Mouse (Mus musculus): ENCODE results near the gene Col2a1.

Col2a1 gene

DNA sequence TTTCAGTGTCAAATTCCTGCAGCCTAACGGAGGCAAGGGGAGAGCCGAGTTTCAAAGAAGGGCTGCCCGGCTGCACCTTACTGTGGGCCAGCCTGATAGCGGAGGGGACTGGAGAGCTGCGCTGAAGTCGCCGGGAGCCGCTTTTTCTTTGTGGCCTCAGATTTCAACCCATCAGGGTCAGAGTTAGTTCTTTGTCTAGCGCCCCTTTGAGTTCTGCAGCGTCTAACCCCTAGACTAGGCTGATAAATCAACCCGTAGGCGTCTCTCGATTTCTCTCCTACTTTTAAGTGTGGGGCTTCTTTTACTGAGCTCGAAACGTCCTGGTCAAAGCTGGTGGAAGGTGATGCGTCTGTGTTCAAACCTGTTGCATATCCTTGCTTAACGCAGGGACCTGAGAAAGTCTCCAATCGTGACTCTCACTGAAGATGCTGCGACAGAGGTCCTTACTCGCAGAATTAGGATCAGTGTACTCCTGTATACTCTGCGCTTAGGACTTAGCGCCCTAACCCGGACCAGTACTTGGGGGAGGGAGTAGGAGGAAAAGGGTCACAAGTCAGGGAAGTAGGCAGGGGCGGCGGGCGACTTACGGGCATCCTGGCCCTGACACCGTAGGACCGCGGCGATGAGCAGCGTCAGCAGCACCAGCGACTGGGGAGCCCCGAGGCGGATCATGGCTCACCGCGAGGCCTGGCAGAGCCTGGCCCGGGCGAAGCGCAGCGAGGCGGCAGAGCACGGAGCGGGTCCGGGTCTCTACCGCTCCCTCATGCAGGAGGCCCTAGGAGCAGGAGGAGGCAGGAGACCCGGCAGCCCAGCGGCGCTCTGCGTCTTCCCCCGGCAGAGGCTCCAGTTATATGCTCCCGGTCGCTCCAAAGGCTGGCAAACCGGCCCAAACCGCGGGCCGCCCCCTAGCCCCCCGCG is at the start of gene Col2a1:
TSS of gene Col2a1 (minus strand) at position 874 of the 918 bp plus-strand sequence.
- no peak for DNase-seq (ENCODE audit: low spot score in 2 of 2)

DNA sequence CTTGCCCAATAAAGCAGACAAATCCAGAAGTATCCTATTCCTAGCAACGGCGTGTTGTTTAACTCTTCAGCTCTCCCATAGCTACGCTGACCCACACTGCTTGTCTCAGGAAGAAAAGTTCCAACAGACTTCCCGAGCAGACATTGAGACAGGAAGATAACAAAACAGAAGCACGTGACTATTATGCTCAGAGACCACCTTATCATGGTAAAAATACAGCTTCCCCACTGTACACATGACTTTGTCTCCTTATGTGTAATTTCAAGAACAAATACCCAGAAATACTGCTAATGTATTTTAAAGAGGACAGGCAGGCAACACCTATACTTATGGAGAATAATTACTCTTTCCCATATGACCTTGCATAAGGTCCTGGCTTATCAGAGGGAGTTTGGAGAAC is 47.2 kb upstream of the Col2a1 start:
- DNase-seq (ENCODE audit: low spot score in 2 of 2) = no peak

DNA sequence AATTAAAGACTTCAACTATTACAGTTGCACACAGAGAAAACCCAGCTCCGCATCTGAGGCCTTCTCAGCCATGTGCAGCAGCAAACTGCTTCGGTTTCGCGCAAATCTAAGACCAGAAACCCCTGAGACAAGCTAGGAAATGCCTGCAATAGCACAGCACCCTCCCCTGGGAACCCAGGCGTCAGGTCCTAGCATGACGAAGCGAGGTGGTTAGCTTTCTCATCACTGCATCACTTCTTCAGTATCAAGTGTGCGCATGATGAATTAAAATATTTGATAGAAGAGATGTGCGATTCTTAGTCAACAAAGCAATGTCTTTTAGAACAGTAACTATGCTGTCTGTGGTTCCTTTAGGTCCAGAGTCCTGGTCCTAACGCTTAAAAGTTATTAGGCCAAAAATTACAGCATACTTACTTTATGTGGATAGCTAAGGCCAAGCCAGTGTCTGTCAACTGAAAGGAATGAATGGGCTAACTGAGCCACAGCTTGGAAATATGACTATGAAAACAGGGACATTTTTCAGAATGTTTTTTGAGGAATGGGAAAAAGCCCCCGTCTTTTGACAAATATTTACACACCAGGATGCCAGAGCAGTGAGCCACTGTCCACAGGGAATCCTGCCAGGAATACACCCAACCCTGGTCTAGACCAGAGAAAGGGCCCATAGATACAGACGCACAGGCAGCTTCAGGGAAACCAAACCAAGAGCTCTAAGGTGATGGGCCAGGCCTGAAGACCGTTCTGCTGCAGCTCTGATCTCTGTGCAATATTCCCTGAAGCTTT is 44.6 kb upstream of the Col2a1 start:
- DNase-seq (ENCODE audit: low spot score in 2 of 2) = no peak

DNA sequence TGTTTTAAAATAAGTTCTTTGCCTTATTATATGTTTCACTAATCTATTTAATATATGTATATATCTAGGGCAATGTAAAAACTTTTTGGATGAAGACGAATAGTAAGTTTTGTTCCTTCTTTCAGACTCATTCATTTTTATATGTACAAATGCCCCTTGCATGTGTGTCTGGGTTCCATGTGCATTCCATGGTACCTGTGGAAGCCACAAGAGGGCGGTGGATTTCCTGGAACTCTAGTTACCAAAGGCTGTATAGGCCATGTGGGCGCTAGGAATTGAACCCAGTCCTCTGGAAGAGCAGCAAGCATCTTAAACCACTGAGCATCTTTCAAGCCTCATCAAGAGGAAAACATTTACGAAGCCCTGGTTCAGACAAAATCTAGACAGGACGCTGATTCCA is 39.9 kb upstream of the Col2a1 start:
- DNase-seq (ENCODE audit: low spot score in 2 of 2) = no peak

DNA sequence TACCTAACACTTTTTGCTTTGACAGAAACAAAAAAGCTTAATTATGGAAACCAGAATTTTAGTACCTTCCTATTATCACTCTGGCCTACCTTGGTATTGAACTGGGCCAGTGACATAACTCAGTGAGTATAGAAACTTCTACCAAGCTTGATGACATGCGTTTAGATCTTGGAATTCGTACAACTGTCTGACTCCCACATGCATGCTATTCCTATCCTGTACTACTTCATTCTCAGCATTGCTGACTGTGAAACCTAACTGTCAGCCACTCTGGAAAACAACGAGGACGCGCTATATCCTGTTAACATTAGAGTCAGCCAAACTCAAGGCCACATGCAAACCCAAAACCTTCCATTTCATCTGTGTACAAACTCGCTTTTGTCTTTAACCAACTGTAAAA is 39.5 kb upstream of the Col2a1 start:
- DNase-seq (ENCODE audit: low spot score in 2 of 2) = no peak

DNA sequence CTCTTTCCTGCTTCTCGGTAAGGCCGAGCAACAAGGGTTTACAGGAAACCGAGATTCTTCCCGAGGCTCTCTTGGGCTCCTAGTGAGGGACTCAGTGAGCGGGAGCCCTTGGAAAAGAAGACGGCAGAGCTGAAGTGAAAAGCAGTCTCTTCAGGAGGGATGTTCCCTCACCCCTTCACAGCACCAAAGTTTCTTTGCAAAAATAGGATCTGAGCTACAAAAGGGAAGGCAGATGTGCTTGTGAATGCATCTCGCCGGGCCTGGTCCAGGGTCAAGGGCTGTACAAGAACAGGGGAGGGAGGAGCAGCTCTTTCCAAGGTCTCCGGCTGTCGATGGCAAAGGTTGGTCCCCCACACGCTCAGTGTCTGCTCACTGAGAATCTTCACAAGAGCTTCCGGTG is 38.0 kb upstream of the Col2a1 start:
- DNase-seq (ENCODE audit: low spot score in 2 of 2) = no peak

DNA sequence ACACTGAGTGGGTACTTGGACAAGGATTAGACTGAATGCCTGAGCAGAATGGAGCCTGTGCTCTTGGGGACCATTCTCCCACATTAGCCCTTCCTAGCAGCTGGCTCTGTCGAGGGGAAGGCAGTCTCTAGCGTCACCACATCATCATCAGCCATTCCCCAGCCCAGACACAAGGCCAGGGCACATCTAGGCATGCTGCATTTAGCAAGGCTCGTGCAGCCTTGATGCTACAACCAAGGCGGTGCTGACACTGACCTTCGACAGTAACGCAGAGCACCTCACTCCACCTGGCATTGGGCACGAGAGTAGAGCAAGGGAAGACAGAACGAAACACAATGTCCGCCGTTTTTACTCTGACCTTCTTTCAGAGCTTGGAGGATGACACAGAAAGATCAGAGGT is 35.2 kb upstream of the Col2a1 start:
- DNase-seq (ENCODE audit: low spot score in 2 of 2) = no peak

DNA sequence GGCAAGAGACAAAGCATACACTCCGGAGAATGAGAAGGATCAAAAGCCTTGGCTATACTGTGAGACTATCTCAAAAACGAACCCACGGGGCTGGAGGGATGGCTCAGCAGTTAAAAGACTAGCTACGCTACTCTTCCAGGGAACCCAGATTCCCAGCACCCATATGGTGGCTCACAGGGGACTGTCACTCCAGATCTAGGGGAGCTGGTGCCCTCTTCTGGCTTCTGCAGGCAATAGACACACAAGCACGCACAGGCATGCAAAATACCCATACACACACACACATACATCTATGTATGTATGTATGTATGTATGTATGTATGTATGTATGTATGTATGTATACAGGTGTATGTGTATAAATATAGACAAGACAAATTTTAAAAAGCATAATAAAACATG is 32.1 kb upstream of the Col2a1 start:
- DNase-seq (ENCODE audit: low spot score in 2 of 2) = no peak

DNA sequence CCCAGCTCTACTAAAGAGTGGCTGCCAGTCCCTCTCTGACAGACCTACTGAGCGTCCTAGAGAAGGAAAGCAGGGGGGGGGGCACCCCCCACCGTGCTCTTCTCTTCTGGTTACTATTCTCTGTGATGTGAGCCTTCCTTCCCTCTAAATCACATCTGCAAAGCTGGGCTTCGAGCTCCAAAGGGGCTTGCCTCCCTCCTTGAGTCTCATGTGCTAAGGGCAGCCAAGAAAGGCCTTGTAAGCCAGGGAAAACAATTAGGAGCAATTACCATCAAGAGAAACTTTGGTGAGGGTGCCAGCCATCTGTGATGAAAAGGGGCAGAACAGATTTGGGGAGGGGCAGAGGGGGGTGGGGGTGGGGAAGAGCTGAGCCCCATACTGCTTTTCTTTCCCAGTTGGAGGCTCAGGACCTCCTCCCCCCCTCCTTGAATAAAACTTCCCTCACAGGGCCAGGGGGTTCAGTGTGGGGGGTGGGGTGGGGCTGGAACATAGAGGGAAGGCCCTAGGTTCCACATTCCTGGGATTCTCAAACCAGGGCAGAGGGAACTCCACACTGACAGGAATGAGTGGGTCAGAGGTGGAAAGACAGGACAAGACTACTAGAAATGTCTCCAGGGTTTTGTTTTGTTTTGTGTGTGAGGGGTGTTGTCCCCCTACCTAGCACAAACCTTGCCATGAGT is 30.7 kb upstream of the Col2a1 start:
- no peak for DNase-seq (ENCODE audit: low spot score in 2 of 2)

DNA sequence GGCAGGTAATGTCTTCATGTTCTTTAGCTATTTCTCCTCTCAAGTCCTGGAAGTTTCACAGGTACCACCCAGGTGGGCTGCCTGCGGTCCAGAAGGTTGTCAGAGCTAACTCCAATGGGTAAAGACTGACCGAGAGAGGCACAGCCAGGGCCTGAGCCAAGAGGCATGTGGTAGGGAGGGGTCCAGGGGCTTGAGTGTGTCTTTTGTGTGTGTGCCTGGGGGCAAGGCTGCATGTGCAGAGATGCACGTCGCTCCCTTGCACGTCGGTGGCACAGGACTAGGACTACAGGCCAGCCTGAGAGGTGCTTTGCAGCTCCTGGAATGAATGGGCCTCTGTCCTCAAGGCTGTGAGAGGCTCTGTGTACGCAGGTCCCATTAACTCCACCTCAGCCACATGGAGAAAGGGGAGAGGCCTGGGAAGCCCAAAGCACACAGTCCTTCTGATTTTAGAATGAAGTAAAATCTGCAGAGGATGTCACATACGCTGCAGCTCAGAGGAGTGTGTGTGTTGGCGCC is 28.8 kb upstream of the Col2a1 start:
- DNase-seq (ENCODE audit: low spot score in 2 of 2) = no peak

DNA sequence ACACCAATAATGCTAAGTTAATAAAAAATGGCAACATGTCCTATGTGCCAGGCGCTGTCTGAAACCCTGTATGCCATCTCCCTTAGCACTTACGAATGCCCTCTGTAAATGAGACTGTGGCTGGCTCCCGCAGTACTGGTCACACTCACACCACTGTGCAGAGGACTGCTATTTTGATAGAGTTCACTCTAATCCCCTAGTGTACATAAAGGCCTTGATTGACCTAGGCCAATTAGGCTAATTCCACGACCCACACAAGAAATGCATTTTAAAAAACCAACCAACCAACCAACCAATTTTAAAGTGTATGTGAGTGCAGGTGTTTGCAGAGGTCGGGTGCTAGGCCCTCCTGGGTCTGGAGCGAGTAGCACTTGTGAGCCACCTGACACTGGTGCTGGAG is 25.3 kb upstream of the Col2a1 start:
- DNase-seq (ENCODE audit: low spot score in 2 of 2) = no peak

DNA sequence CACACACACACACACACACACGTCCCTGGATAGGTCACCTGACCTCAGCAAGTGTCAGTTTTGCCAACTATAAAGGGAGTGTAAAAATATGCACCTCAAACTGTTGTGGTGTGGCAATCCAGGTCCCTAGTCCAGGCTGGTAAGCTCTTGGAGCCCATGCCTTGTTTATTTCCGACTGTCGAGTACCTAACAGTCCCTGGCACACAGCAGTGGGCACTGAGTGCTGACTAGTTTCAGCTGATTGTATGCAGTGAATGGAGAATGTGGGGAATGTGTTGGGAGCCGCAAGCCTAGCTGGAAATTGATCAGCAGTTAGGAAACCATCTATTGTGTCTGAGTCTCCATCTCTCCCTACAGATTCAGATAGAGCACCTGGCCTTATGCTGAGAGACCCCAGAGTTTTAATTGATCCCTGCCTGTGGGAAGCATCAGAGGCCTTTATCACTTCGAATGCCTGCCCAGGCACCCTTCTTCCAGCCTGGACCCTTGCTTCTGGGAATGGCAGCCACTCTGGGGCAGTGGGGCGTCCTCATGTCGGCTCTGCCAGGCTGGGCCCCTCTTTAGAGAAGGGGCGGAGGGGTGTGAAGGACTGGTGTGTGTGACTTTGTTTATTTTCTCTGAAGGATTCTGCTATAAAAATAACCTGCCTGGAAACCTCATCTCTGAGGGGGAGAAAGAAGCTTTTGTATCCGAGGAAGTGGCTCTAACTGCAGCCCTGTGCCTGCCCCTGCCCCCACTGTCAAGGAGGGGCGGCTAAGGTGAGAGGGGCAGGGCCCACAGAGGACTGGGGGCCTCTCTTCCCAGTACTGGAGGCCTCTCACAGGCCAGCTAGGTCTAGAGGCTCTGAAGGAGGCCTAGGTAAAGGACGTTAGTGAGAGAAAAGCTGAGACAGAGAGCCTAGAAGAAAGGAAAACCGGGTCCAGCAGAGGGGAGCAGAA is 22.7 kb upstream of the Col2a1 start:
- DNase-seq (ENCODE audit: low spot score in 2 of 2) = no peak

DNA sequence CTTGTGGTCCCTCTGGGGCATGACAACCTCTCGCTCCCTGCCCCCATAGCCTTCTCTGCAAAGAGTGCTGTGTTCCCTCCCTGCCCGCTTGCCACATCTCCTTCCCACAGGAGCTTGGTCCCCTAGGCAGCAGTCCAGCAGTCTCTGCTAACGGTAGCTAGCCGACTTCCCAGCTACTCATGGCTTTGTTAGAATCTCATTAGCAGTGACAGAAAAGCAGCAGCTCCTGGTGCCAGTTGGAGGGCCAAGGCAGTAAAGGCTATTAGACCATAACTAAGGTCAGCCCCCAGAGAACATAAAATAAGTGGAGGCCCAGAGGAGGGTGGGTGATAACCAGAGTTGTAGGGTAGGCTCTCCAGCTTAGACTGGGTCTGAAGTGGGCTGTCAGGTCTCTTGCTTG is 21.1 kb upstream of the Col2a1 start:
- no peak for DNase-seq (ENCODE audit: low spot score in 2 of 2)

DNA sequence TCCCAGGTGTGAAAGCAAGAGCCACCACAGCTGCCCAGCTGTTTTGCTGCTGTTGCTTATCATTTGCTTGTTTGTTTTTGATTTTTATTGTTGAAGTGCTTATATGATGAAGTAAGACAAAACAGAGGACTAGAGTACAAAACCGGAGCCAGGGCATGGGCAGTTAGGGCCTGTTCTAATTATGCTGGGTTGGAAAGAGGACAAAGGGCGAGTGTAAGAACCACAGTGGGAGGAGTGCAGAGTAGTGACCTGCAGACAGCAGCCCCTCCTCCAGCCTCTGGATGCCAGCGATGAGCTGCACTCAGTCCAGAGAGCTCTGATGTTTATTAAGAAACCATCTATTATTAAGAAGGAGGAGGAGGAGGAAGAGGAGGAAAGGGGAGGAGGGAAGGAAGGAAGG is 18.6 kb upstream of the Col2a1 start:
- no peak for DNase-seq (ENCODE audit: low spot score in 2 of 2)

DNA sequence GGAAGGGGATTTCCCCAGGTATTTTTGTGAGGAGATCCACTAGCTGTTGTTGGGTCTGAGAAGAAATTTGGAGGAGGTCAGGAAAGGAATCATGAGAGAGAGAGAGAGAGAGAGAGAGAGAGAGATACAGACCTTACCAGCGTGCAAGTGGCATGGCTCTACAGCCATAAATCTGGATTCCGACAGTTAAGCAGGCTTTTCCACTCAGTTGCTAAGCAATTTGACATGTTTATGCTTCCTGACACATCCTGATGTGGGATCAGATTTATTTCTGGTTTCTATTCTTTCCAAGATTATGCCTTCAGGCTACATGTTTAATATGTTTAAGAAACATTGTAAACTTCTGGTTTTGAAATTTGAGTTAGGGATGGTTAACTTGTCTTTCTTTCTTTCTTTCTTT is 17.4 kb upstream of the Col2a1 start:
- no peak for DNase-seq (ENCODE audit: low spot score in 2 of 2)

DNA sequence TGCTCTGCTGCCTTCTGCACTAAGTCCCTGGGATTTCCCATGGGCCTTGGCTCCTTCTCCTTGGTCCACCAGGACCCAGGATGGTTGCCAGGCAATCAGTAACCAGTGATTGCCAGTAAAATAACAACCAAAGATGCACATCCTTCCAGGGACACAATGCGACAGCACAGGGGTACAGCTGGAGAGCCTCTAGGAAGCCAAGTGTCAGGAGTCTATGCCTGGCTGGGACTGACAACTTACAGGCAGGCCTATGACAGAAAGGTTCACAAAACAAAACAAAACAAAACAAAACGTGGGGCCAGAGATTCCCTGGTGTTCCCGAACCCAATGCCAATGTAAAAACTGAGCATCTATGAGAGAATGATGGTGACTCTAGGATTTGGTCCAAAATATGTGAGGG is 14.6 kb upstream of the Col2a1 start:
- no peak for DNase-seq (ENCODE audit: low spot score in 2 of 2)

DNA sequence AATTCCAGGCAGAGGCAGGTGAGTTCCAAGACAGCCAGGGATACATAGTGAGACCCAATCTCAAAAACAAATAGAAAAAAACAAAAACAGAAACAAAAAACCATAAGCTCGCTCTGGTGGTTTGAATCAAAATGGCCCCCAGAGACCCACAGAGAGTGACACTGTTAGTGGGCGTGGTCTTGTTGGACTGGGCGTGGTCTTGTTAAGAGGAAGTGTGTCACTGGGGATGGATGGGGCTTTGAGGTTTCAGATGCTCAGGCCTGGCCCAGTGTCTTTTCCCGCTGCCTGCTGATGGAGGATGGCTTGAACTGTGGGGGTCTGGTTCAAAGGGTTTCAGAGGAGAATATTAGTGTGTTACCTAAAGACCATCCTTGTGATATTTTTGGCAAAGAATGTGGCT is 13.4 kb upstream of the Col2a1 start:
- DNase-seq (ENCODE audit: low spot score in 2 of 2) = no peak

DNA sequence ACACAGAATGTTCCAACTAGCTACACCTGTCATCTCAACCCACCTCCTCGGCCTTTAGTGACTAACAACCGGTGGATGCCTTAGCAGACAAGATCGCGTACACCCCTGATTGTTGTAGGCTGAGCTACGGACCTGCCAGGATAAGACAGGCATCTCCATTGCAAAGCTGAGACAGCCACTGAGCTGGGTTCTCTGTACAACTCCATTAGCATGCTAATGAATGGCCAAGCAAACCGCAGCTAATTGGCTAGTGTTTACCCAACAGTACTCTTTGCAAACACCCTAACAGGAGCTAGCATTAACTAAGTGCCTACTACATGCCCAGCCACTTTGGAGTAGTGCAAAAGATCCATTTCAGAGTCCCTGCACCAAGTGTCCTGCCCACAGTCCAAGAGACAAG is 8.3 kb upstream of the Col2a1 start:
- no peak for DNase-seq (ENCODE audit: low spot score in 2 of 2)

DNA sequence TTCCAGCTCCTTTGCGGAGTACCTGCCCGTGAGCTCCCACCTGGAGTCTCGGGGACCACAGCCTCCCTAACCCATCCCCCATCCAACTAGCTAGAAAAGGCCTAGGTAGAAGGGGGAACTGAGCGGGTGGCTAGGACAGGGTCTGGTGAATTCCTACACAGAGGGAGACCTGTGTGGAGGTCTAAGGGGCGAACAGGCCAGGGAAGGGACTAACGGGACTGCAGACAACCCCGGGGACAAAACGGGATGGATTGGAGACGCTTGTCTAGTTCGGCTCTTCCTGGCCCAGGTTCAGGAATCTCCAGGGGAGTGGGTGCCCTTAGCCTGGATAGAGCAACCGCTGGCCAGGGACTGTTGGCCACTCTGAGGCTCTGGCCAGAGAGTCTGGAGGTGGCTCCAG is 686 bp upstream of the Col2a1 start:
- DNase-seq (ENCODE audit: low spot score in 2 of 2) = no peak

DNA sequence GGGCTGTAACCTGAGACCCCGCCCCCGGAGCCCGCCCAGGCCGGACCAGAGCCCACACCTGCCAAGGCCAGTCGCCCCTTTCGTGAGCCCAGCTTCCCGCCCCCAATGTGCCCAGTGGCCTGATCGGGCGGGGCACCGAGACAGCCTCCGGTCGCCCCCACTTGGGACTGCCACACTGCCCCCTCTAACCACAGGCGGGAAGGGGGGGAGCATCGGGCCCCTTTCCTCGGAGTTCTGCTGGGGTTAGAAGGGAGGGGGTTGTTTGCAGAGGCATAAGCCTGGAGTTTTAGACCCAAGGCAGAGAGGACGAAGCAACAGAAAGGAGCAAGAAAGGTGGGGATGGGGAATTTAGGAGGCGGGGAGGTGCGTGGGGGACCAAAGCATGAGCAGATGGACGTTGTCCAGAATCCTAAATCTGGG is 255 bp upstream of the Col2a1 start:
- no peak for DNase-seq (ENCODE audit: low spot score in 2 of 2)

Data from right cerebral cortex, adult 2 months (tissue).